Mouse (Mus musculus) heart, postnatal 10 days (tissue): Measurements from ENCODE around the gene Camta1. TPM values are rescaled to one million over a fixed set of nuclear protein-coding genes. Genes with fewer than 3 reads are reported as not detected.

Experiments used
- DNase-seq, 2 experiments: peaks; one replicate each; pipeline ENCODE4 v3.0.0; 2021
- intact Hi-C: fragments of 180-260 bp; cut with DNase I; formaldehyde crosslinking; loops from one replicate; pipeline ENCODE4 v1.15.1; 2025
- total RNA-seq, 2 experiments: library from RNA; stranded (reverse); gene quantifications; 2 replicates each; pipeline ENCODE4 v1.2.3; 2021

The Camta1 gene
- total RNA-seq, 2 experiments from 2014 or later = 180 to 183 TPM

DNA sequence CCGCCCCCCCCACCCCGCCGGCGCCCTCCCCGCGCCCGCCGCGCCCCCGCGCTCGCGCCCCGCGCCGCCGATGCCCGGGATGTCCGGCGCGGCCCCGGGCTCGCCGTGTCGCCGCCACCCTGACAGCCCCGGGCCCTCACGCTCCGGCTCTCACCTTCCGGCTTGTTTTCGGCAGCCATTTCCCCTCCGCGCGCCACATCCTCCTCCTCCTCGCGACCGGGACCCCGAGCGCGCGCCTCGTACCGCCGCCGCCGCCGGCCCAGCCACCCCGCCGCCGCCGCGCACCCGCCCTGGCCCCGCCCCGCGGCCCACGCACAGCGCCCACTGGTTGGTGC, 238 bp downstream of the Camta1 start:
- no peak for DNase-seq
- intact Hi-C loops = loop anchor here (5.0 kb wide), 1 partner anchor 61 kb away; no protein-coding TSS in a partner anchor

DNA sequence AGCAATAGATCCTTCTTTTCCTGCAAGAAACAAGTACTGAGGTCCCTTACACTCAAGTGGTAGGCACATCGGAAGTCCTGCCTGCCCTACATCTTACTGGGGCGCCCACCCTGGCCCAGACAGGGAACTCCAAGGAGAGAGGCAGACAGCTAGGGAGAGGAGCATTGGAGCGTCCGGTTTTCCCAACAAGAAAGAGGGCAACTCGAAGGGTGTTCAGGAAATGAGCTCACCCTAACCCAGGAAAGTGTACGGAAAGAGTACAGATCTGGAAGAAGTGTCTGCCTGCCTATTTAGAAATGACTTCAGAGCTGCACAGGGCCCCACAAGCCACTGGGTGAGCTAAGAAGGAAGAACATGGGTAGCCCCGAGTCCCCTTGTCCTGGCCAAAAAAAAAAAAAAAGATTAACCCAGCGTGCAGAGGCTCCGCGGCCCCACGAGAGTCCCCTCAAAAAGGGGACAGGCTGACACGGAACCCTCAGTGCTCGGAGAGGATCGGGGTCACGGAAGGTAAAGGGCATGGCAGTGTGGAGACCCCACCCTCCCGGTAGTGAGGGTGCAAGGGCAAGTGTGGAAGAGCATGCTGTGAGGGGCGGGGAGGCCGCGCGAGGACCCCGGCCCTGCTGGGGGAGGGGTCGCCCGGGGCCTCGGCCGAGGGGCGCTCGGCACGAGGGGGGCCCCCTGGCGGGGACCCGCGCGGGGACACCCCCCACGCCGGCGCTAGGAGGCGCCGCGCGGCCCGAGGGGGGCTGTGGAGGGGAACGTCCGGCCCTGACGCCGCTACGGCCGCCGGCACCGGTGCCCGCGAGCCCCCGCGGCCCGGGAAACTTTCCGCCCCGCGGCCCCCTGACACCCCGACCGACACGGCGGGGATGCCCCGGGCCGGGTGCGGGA, 990 bp downstream of the Camta1 start:
- intact Hi-C loops = loop anchor here (5.0 kb wide), 1 partner anchor 62 kb away; no protein-coding TSS in a partner anchor
- peak; percentile 45 to 52 for DNase-seq

DNA sequence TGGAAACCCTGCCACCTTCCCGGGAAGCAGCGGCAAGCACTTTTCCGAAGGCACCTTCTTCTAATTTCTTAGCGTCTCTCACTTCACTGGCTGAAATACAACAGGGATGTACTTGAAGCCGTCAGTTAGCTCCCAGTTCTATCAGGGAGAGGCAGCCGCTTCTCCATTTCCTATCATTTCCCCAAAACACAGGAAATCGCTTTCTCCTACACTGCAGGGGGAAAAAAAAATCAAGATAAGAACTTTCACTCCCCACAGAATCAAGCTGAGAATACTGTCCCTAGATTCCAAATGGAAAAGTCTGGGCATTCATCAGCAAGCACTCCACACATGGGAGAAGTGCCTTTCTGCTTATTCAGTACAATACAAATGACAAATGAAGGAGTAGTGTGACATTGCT, 2.4 kb downstream of the Camta1 start:
- DNase-seq = no peak
- intact Hi-C loops = no loop called here

DNA sequence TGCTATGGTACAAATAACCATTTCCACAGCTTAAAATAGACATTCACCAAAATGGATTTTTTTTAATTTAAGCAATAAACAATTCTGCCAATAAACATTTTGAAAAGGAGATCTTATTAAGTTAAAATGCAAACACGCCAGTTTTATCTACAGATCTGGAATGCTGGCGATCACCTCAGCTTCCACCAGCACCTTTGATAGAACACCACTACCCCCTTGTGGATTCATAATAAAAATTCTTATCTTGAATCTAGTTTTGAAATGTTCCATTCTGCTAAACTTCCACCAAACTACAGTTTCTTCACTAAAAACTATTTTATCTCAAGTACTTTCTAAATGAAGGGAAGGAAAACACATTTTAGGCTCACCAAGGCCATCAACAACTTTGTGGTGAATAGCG, 7.7 kb downstream of the Camta1 start:
- peak in 1 of 2 experiments; percentile 25 for DNase-seq
- intact Hi-C loops = loop anchor here (2.0 to 5.0 kb wide), 3 partner anchors 75 to 697 kb away; no protein-coding TSS in a partner anchor

GRCm38 (mm10) chr4:151851179-151851578, 10.5 kb downstream of the Camta1 start:
- peak; percentile 64 to 76 for DNase-seq
- intact Hi-C loops = loop anchor here (5.0 kb wide), 1 partner anchor 694 kb away; no protein-coding TSS in a partner anchor

GRCm38 (mm10) chr4:151842591-151842990, 19.1 kb downstream of the Camta1 start:
- intact Hi-C loops = no loop called here
- DNase-seq = no peak

GRCm38 (mm10) chr4:151838518-151838917, 23.2 kb downstream of the Camta1 start:
- no peak for DNase-seq
- intact Hi-C loops = no loop called here

- no peak for DNase-seq
- intact Hi-C loops = no loop called here
These were observed 25.8 kb downstream of the Camta1 start for GRCm38 (mm10) chr4:151835860-151836259.

- DNase-seq = no peak
- intact Hi-C loops = no loop called here
These were observed 27.1 kb downstream of the Camta1 start for GRCm38 (mm10) chr4:151834536-151834935.

- intact Hi-C loops = no loop called here
- DNase-seq = no peak
These were observed 27.7 kb downstream of the Camta1 start for GRCm38 (mm10) chr4:151833940-151834449.

DNA sequence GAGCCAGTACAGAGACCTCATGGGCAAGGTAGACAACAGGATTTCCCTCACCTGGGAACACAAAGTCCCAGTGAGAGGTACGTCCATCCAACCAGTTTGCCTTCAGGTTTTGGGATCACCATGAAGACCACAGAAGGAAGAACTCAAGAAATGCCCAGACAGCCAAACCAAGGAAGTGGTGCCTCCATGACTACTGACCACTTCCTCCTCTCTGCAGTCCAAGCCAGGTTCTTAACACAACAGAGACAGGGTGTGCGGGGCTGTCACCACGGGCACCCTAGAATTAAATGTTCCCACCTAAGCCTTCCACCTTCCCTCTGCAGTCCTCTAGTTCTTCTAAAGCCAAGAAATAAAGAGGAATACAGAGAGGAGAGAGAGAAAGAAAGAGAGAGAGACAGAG, 33.8 kb downstream of the Camta1 start:
- intact Hi-C loops = no loop called here
- no peak for DNase-seq

- intact Hi-C loops = no loop called here
- DNase-seq = no peak
These were observed 34.3 kb downstream of the Camta1 start for GRCm38 (mm10) chr4:151827356-151827755.

DNA sequence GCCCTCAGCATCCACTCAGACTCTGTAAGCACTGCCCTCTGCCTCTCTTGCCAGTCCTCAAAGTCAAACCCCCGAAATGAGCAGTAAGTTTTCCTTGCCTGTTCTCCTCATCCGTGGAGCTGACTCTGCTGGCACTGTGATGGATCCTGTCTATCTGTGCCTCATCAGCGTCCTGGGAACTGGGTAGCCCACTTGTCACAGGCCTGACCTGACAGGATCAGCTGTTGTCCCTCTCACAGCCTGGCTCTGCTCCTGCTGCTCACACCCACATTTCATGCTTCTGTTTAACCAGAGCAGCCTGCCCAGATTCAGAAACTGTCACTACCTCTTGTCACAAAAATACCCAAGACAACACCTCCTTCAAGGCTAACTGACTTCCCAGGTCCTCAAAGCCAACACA, 37.7 kb downstream of the Camta1 start:
- intact Hi-C loops = no loop called here
- DNase-seq = peak in 1 of 2 experiments; percentile 10

DNA sequence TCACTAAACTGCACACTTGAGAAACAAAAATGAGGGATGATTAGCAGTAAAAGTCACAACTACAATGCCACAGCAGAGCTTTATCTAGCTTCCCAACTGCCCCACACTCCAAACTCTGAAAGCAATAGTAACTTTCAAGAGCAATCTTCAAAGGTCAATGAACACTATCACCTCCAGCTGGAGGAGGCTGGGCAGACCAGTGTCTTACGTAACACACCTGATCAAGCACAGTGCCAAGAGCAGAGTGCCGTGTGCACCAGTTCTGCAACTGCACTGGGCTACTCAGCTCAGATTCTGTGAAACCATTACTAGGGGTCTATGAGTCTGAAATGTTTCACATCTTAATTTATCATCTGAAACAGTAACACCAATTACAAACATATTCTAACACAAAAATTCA, 38.7 kb downstream of the Camta1 start:
- peak in 1 of 2 experiments; percentile 23 for DNase-seq
- intact Hi-C loops = no loop called here

GRCm38 (mm10) chr4:151817981-151818766, 43.5 kb downstream of the Camta1 start:
- intact Hi-C loops = no loop called here
- no peak for DNase-seq

DNA sequence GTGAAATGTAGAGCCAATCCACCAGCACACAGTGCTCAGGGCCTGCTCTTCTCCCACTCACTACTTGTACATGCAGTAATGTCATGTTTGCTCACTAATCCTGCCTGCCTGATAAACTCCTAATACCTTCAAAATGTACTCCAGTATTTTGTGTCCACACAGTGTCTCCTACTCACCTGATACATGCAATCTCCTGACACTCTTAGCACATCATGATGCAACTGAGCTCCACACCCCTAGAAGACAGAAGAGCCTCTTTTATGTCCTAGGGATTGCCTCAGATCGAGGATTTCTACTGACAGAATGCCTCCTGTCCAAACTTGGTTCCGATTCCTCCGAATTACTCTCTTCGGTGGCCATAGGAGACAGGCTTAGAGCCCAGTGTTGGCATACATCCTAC, 48.0 kb downstream of the Camta1 start:
- intact Hi-C loops = no loop called here

GRCm38 (mm10) chr4:151805685-151806084, 56.0 kb downstream of the Camta1 start:
- intact Hi-C loops = no loop called here
- no peak for DNase-seq

More for the DNA sequence above, 48.0 kb downstream of the Camta1 start:
- no peak for DNase-seq

DNA sequence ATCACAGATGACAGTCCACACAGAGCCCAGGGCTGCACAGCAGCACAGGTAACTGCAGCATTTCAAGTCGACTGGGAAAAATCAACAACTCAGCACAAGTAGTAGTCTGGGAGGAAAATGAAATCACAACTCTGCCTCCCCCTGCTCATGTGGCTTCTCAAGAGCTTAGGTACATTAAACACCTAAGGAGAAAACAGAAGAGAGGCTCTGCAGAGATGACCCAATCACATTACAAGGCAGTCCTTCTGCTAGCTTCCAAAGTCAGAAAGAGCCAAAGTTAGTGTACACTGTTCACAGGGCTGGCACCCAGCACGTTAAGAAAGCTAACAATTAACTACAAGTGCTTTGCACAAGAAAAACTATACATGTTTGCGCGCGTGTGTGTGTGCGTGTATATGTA, 56.6 kb downstream of the Camta1 start:
- intact Hi-C loops = no loop called here
- DNase-seq = no peak

DNA sequence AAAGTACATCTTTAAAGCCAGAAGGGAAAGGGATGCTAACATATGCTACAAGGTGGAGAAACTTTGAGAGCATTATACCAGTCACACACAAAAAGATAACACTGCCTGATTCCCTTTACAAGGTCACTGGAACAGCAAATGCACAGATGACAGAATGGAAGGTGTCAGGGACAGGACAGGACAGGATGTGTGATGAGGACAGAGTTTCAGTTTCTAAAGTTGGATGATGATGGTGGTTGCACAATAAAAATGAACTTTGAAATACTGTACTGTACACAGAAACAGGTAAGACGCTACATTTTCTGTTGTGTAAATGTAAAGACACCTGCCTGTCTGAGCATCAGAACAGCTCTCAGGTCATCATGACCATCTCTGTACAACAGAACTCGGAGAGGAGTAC, 57.5 kb downstream of the Camta1 start:
- intact Hi-C loops = no loop called here
- no peak for DNase-seq

DNA sequence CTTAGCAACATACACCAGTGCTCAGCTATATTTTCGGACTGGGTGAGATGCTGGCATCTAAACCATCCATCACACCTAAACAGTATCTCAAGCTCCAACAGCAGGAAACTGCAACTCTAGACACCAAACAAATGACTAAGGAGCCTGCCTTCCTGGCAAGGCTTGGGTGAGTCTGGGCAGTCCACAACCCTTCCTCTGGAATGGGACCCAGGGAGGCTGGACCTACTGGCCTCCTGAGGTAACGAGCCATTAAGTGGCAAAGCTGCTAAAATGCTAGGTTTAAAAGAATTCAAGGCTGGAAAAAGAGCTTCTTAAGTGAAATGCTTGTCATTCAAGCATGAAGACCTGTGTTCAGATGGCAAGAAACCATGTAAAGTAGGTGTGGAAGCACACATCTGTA, 63.0 kb downstream of the Camta1 start:
- intact Hi-C loops = no loop called here
- no peak for DNase-seq

DNA sequence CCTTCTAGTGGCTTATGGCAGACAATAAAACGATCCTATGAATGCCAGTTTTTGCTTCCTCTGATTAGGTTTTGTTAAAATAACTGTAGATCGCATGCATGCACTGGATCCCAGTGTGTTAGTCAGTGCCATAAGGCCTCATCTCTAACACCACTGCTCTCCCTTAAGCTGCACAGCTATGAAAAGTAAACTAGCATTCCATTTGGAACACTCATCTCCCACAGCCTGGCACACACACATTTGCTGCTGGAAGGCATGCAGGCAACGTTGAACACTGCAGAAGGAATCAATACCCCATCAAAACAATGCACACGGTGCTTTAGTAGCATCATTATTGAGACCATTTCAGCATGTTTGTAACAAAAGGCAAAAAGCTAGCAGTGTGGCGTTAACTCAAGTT, 68.0 kb downstream of the Camta1 start:
- intact Hi-C loops = no loop called here
- peak; percentile 11 to 20 for DNase-seq
